Comparison of ENCODE assay signal across 23 mouse cellular contexts in the genomic region with DNA sequence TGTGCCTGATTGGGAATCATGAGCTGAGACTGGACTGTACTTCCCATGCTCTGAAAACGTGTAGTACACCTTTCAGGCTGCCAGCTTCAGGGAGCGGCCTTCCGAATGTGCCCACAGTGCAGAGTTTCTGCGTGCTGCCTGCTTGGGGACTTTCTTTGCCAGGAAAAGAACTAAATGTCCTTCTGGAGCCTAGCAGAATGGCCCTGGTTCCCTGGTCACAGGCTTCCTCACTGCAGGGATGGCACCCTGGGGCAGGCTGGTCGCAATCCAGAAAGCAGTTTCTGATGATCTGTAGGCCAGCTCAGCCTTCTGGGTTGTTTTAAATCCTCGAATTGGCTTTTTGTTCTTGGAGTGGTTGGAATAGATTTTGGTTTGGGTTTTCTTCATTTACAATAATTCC.
DNase-seq lines count a peak whose midpoint lies in the region; ATAC-seq and TF ChIP-seq lines count a peak whose summit lies in the region.
"Had no signal": no experiment of that assay in that cellular context is flagged by ENCODE, and none has a peak within 500 bp of the region (broad histone marks: within the 10 kb centered on the region; RNA-seq: fewer than 3 reads in every experiment).

No protein-coding gene starts in this region.

- peak; percentile 45; the same call in 1 of the 2 replicates for ATAC-seq in frontal cortex, adult (ENCODE audit: low TSS enrichment)
- ATAC-seq: forebrain, embryonic 16.5 days had no signal

- peak overlapping the region; percentile 22 for H3K27ac ChIP-seq in cerebellum, adult 2 months (ENCODE audit: insufficient read depth, low read length)
- H3K27ac ChIP-seq: embryonic facial prominence, embryonic 12.5 days; heart, embryonic 15.5 days; limb, embryonic 15.5 days; liver, embryonic 15.5 days; macrophage; midbrain, embryonic 10.5 days; neural tube, embryonic 13.5 days had no signal

- no peak for TF ChIP-seq POLR2A in cerebellum, adult 2 months (IDR thresholded peaks at IDR 0.05; ENCODE audit: borderline replicate concordance, insufficient read depth, low read length)

- no peak for TF ChIP-seq CTCF in cerebellum, adult 2 months (IDR thresholded peaks at IDR 0.05; ENCODE audit: borderline replicate concordance, insufficient read depth, low read depth, low read length)

- WGBS in cerebellum, adult 2 months: 4% methylated on average over 6 of the region's 6 CpGs

- DNase-seq in frontal cortex, postnatal 36 days (ENCODE audit: low spot score in 2 of 2): no peak
- peak; percentile 63 for DNase-seq in left cerebral cortex, postnatal 4 days
- DNase-seq in left cerebral cortex, adult 11 months (ENCODE audit: low spot score): no peak
- peak; percentile 94 to 95 for DNase-seq in cerebellum, adult 2 months
- peak; percentile 94 to 95 for DNase-seq in cerebellum, postnatal 36 days
- no peak for DNase-seq in retina, embryonic 14.5 days (ENCODE audit: low spot score)
- DNase-seq in right cerebral cortex, postnatal 10 days (ENCODE audit: low spot score in 2 of 2): no peak
- DNase-seq: adrenal gland, postnatal 25 days; gastrocnemius, postnatal 10 days; kidney, adult 18-20 months; kidney, postnatal 10 days; thymus, postnatal 25 days had no signal

- peaks cover 32% of the 10 kb centered on the region for H3K4me1 ChIP-seq in cerebellum, adult 2 months (ENCODE audit: control insufficient read depth, insufficient read depth, low read length)
- H3K4me1 ChIP-seq: heart, embryonic 15.5 days; limb, embryonic 15.5 days; liver, embryonic 15.5 days had no signal

- intact Hi-C loops in left cerebral cortex, postnatal 4 days (cut with DNase I): no loop called here

- no peak overlapping the region for H3K4me3 ChIP-seq in cerebellum, adult 2 months (replicated peaks; ENCODE audit: insufficient read depth, low read depth, low read length)
- H3K4me3 ChIP-seq: embryonic facial prominence, embryonic 12.5 days; erythroblast, embryonic 14.5 days; heart, embryonic 15.5 days; limb, embryonic 15.5 days; liver, embryonic 15.5 days; midbrain, embryonic 10.5 days; neural tube, embryonic 13.5 days had no signal

- H3K27me3 ChIP-seq in cerebellum, adult 2 months (ENCODE audit: control insufficient read depth, insufficient read depth, low read length): no peaks in the 10 kb centered on the region
- H3K27me3 ChIP-seq: CH12.LX; embryonic facial prominence, embryonic 12.5 days; heart, embryonic 15.5 days; limb, embryonic 15.5 days; liver, embryonic 15.5 days; neural tube, embryonic 13.5 days had no signal

Comparison
In these comparisons a context has a peak if more than half of its experiments do, and no peak if none do; other contexts are left out.
1. DNase-seq: peak in left cerebral cortex, postnatal 4 days (single experiment), cerebellum, adult 2 months (2 of 2) and cerebellum, postnatal 36 days (2 of 2); none in frontal cortex, postnatal 36 days (0 of 2), left cerebral cortex, adult 11 months (single experiment), retina, embryonic 14.5 days (single experiment) and right cerebral cortex, postnatal 10 days (0 of 2).